Mouse (Mus musculus) cerebellum, adult 18-20 months (tissue): ENCODE results near the gene Crls1.
A peak's percentile ranks its signal among the peaks of the same experiment; 100 is the strongest.

Source experiments
- DNase-seq, 2 experiments: peaks; one replicate each; pipeline ENCODE4 v3.0.0; 2021

Crls1 gene

DNA sequence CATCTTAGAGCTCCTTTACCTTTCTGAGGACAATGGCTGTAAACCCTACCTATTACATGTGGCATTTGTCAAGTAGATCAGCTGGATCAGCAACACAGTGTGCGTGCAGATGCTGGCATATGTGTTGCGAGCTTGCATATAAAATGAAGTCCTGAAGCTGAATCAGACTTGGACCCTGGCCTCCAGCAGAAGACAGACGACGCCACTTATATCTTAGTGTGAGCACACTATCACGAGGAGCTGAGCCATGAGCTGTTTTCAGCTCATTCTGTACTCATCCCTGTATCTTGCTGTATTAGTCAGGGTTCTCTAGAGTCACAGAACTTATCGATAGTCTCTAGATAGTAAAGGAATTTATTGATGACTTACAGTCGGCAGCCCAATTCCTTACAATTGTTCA lies 38.8 kb downstream of the Crls1 start:
- no peak for DNase-seq

DNA sequence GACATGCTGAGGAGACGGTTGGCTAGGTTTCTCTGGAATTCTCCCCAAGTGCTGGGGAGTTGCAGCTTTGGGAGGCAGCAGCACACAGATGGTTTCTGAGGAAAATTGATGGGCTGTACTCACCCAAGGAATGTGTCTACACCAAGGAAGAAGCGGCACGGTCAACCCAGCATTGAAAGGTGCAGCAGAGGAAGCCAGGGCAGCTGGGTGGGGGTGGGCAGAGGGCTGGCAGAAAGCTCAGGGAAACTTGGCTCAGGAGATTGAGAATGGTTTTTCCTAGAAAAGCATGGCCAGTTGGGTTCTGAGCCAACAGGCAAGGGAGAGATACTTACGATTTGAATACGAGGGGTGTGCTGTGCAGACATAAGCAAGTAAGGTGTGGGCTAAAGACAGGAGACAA lies 47.4 kb downstream of the Crls1 start:
- DNase-seq = no peak

- DNase-seq = no peak
These were observed 51.7 kb downstream of the Crls1 start for GRCm38 (mm10) chr2:132898211-132898610.

DNA sequence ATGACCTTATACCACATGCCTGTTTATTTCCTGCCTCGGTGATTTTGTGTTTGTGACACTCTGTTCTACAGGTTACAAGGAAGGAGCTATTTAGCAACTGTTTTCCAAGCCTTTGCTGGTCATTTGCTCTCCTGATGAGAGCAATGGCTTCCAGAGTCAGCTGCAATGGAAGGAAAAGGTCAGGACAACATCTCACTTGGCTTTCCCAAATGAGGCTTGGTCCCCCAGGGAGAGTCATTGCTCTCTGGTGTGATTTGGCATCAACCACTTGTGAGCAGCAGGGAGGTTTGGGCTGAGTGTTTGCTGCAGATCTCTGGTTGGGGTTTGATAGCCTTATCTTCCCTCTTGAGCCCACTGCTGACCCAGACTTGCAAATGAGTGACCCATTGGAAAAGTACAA lies 54.1 kb downstream of the Crls1 start:
- no peak for DNase-seq

DNA sequence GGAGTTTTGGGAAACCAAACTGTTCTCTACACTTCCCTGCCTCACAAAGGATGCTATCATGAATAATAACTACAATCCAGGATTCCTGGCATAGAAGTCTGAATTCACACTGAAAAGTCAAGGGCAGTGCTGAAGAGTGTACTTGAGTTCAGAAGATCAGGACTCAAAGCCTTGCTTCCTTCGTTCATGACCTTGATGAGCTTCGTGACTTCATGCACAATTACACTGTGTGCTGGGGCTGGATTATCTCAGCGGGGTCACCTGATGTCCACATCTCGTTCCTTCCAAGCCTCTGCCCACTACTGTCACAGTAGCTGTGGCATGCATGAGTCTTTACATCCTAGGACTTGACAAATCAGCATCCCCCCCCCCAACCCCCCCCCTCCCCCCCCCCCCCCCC lies 55.2 kb downstream of the Crls1 start:
- no peak for DNase-seq

DNA sequence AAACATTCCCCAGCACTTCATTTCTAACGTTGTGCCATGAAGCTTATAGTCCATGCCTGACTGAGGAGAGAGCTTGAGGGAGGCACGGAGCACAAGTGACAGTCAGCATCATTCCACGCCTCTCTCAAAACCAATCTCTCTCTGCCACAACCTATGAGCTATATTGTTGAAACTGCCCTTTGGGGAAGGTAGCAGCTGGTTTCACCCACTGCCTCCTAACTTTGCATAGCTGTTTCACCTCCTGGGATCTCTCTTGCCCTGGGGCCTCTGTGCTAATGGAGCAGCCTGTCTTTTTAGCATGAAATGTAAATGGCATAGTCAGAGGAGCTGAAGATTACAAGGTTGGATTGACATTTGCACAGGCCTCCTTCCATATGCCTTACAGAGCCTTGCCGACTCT lies 55.6 kb downstream of the Crls1 start:
- no peak for DNase-seq

DNA sequence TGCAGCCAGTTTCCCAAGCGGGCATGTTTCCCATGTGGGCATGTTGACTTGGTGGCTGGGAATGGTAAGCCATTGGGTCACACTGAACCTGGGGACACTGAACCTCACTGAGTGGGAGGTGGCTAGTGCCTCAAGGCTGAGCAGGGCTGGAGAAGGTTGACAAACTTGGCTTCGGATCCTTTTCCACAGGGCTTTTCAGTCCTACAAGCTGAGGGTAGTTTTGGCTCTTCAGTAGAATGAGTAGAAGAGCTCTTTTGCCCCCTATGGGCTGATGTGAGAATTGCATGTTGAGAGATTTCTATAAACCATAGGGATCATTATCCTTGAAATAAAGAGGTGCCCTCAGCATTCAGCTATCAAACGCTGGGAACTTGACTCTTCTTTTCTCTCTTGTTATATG lies 57.0 kb downstream of the Crls1 start:
- DNase-seq = peak; percentile 57 to 68

GRCm38 (mm10) chr2:132904961-132905360 lies 58.5 kb downstream of the Crls1 start:
- no peak for DNase-seq

- DNase-seq = peak; percentile 45 to 52
These were observed 60.3 kb downstream of the Crls1 start for GRCm38 (mm10) chr2:132906763-132907162.

- DNase-seq = no peak
These were observed 68.3 kb downstream of the Crls1 start for GRCm38 (mm10) chr2:132914785-132915184.
